Mouse (Mus musculus): ENCODE measurements at regions not wholly inside any gene's neighbourhood (a gene's known extent, or its start where the extent isn't known, plus 50 kb on each side); places are given as distances from the start of the nearest gene placed in this dataset.

DNA sequence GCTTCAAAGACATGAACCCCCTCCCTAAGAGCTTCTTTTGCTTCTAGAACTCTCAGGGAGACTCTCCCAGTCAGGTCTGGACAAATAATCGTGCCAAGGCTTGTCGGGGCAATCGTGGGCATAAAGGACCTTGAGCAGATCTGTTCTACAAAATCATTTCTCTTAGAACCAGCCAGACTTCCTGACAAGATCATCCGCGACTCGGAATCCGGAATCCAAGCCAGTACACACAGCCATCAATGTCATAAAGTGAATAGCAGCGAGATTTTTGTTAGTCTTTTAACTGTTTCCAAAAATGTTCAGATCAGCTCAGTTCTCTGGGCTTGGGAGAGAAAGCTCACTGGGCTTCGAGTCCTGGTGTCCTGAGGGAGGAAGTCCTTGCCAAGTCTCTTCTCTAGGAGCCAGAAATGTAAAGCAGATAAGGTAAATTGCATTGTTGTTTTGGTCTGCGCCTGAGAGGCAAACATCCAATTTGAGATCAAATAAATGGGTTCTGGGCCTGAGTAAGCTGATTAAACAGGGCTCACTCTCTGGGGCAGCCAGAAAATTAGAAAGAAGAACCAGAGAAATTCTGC is 92.9 kb upstream of the Fam78b start:
- TF ChIP-seq FLI1 (IDR thresholded peaks at IDR 0.05; ENCODE audit: low read length) (no peak), GATA1 (IDR thresholded peaks at IDR 0.05; ENCODE audit: borderline replicate concordance, low read length) (no peak)

Measured in megakaryocyte, embryonic 14.5 days (primary cell).